Mouse (Mus musculus): Measurements from ENCODE around the gene Scamp2.
A peak's percentile ranks its signal among the peaks of the same experiment; 100 is the strongest.

- TF ChIP-seq MYOD1 (IDR thresholded peaks at IDR 0.05; ENCODE audit: control insufficient read depth in 1 of 3, insufficient read length in 2 of 3, low read depth in 2 of 3) (peak; percentile 97 to 100 (median 99)), POLR2A (IDR thresholded peaks at IDR 0.05; ENCODE audit: insufficient read length, low read depth) (no peak), SRF (IDR thresholded peaks at IDR 0.05; ENCODE audit: control insufficient read depth, insufficient read length, low read depth) (peak; percentile 51), TCF12 (IDR thresholded peaks at IDR 0.05; ENCODE audit: insufficient read depth, poor library complexity, severe bottlenecking) (peak; percentile 95), CEBPB (IDR thresholded peaks at IDR 0.05; ENCODE audit: insufficient read depth, poor library complexity, severe bottlenecking) (no peak), MYOG (IDR thresholded peaks at IDR 0.05; ENCODE audit: control insufficient read depth in 1 of 3, insufficient read depth in 1 of 3, insufficient read length in 2 of 3, low read depth in 2 of 3) (peak; percentile 99 to 100 (median 99)), MAX (IDR thresholded peaks at IDR 0.05; ENCODE audit: low read depth) (no peak), E2F4 (IDR thresholded peaks at IDR 0.05; ENCODE audit: insufficient read depth) (no peak), POLR2AphosphoS2 (IDR thresholded peaks at IDR 0.05; ENCODE audit: insufficient read length, low read depth) (no peak)
These were observed 40.6 kb downstream of the Scamp2 start for GRCm38 (mm10) chr9:57601353-57601706.
